Mouse (Mus musculus): Measurements from ENCODE around the gene Ephb2.

- TF ChIP-seq CTCF (IDR thresholded peaks at IDR 0.05; ENCODE audit: low read depth) (no peak), EP300 (IDR thresholded peaks at IDR 0.05; ENCODE audit: low read depth) (no peak)
These were observed 229.9 kb downstream of the Ephb2 start for GRCm38 (mm10) chr4:136605756-136606485.
